19 mouse cellular contexts compared by ENCODE assay signal in genomic region chr5:141824739-141825379, GRCm38 (mm10).
"Had no signal": no experiment of that assay in that cellular context is flagged by ENCODE, and none has a peak within 500 bp of the region (broad histone marks: within the 10 kb centered on the region; RNA-seq: fewer than 3 reads in every experiment).

No protein-coding gene starts in this region.

- H3K27me3 ChIP-seq: limb, embryonic 12.5 days; limb, embryonic 15.5 days; megakaryocyte, embryonic 14.5 days had no signal

- DNase-seq: kidney, adult 18-20 months; kidney, adult 9 months; kidney, postnatal 14 days; kidney, postnatal 4 days; left cerebral cortex, postnatal 4 days; lung, adult 18-20 months; lung, postnatal 14 days; lung, postnatal 4 days; right cerebral cortex, postnatal 4 days; thymus, adult 2 months; thymus, postnatal 14 days; thymus, postnatal 4 days had no signal

- H3K4me2 ChIP-seq: limb, embryonic 12.5 days; limb, embryonic 15.5 days had no signal

- ATAC-seq: intestine, embryonic 16.5 days had no signal

- H3K4me1 ChIP-seq: limb, embryonic 15.5 days; megakaryocyte, embryonic 14.5 days; midbrain, embryonic 10.5 days had no signal

- H3K27ac ChIP-seq: limb, embryonic 12.5 days; limb, embryonic 15.5 days; liver, embryonic 14.5 days; midbrain, embryonic 10.5 days; stomach, postnatal 0 days had no signal

- H3K9me3 ChIP-seq: limb, embryonic 15.5 days; midbrain, embryonic 10.5 days had no signal

- H3K9ac ChIP-seq: limb, embryonic 12.5 days; limb, embryonic 15.5 days; liver, embryonic 14.5 days had no signal

- H3K4me3 ChIP-seq: limb, embryonic 12.5 days; limb, embryonic 15.5 days; megakaryocyte, embryonic 14.5 days; midbrain, embryonic 10.5 days had no signal

- H3K36me3 ChIP-seq: limb, embryonic 12.5 days; limb, embryonic 15.5 days; midbrain, embryonic 10.5 days had no signal
